Mouse (Mus musculus) cerebellum, adult 11-12 months (tissue): ENCODE data around the gene Fam20a.
A peak's percentile ranks its signal among the peaks of the same experiment; 100 is the strongest.

ENCODE experiments used
- DNase-seq: peaks from one replicate; pipeline ENCODE4 v3.0.0; 2022

Fam20a gene

DNA sequence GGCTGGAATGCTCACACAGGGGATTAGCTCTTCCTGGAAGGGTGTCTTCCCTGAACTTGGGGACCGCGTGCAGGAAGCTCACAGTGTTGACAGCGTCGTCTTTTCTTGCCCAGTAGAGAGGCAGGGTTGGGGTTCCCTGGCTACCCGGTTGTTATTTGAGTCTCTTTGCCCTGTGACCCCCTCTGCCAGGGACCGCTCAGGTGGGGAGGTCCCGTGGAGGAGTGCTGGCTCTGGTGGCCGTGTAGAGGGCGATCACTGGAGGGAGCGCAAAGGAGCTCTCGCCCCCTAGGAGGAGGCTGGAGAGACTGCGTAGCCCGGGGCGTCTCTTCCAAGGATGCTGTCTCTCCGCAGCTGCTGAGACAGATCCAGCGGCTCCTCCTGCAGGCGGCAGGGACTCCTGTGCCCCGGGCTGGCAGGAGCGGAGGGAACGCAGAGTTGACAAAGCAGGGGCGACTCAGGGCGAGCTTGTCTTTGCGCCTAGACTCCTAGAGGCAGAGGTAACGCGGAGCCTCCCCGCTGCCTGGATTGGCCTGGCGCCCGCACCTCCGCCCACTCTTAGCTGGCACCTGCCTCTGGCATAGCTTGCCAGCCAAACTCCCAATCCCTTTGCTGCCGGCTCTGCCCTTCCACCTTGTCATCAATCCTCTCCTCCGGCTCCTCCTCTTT lies at the start of gene Fam20a:
Gene Fam20a, minus strand, starts transcription at position 499 of the 666 bp plus-strand sequence.
- peak; percentile 23 for DNase-seq

DNA sequence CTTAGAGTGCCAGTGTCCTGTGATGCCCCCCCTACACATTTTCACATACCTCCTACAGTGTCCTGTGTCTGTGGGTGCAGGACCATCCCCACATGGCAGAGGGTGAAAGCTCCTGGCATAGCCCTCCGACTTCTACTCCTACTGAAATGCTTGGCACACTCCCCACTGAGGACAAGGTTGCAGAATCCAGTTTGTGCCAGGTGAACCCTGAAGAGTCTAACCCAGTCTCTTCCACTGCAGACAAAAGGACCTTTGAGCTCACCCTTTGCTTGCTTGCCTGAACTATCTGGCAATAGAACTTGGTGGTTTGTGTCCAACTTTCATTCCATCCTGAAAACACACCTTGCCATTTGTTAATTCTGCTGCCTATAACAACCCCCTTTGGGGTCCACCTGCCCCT lies 49.3 kb upstream of the Fam20a start:
- DNase-seq = no peak

DNA sequence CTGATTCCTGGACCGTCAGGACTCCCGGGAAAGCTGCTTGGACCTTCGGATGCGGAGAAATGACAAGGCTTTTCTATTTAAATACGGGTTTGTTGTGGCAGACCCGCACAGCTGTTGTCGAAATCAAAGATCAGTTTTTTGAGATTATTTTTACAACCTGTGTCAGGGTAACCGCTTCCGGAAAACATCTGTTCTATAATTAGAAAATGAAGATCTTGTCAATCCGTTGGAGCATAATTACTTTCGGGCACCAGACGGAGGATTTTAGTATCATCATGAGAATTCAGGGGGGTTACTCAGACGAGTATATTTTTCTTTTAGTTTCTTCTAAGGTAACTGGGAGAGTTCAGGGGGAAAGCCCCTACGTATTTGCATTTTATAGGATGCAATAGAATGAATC lies 48.1 kb upstream of the Fam20a start:
- no peak for DNase-seq

DNA sequence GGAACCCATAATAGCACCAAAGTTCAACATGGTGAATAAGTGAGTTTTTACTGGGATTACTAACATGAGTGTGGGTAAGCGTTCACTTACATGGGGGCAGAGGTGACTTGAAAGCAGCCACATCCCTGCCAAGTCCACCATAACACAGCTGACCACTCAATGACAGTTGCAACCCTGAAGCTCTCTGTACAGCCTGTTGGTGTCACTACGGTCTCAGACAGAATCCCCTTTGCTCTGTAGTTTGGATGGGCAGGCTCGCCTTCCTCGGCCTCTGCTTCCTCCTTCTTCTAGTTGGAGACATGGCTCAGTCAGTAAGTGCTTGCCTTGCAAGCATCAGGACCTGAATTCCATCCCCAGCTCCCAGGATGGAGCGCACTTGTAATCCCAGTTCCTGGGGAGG lies 47.0 kb upstream of the Fam20a start:
- DNase-seq = no peak

DNA sequence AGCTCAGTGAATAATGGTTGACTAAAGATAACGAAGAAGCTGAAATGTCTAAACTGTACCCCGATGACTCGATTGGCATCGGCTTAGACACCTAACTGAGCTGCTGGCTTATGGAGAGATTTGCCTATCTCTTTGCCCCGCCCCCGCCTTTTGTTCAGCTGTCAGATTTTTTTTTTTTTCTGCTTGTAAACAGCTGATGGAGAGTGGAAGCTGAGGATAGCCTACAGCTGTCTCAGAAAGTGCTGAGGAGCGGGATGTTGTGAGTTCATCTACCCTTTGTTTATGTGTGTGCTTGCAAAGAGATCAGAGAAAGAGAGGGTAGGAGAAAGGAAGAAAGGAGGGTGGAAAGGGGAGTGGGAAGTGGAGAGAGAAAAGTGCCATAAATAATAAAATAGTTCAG lies 38.0 kb upstream of the Fam20a start:
- DNase-seq = no peak

DNA sequence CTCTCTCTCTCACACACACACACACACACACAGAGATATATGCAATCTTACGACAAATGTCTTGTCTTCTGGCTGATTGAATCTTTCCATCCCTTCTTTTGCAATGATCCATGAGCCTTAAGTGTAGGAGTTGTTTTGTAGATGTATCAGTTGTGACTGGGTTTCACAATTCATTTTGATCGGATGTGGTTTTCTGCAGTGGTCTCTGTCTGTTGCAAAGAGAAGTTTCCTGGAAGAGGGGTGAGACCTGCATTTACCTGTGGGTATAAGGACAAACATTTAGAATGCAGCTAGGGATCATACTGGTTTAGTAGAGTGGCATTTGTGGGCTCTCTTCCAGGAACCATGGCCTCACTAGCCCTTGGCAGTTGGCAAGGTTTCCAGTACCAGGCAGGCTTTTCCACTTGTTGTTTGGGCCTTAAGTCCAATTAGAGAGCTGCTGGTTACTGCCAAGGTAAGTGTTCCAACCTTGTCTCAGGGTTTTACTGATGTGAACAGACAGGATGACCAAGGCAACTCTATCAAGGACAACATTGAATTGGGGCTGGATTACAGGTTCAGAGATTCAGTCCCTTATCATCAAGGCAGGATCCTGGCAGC lies 36.6 kb upstream of the Fam20a start:
- no peak for DNase-seq

DNA sequence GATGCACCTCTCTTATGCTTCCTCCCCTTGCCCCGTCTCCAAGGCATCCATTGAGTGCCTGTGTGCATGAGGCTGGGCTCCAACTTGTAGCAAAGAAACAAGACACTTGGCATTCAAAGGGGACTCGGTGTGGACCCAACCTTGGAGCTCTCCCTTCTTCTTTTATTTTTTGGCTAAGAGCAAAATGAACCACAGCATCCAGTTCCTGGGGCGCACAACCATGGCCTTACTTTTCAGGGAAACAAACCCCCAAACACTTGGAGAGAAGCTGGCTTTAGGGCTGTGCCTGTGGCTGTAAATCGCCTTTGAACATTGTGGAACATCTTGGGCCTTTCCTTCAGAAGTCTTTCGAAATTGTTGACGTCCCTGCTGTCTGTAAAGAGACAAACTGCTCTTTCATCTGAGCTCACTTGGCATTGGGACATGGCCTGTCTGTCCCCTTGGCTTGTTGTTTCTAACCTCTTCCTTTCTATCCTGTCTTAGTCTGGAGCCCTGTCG lies 32.1 kb upstream of the Fam20a start:
- DNase-seq = peak; percentile 42

DNA sequence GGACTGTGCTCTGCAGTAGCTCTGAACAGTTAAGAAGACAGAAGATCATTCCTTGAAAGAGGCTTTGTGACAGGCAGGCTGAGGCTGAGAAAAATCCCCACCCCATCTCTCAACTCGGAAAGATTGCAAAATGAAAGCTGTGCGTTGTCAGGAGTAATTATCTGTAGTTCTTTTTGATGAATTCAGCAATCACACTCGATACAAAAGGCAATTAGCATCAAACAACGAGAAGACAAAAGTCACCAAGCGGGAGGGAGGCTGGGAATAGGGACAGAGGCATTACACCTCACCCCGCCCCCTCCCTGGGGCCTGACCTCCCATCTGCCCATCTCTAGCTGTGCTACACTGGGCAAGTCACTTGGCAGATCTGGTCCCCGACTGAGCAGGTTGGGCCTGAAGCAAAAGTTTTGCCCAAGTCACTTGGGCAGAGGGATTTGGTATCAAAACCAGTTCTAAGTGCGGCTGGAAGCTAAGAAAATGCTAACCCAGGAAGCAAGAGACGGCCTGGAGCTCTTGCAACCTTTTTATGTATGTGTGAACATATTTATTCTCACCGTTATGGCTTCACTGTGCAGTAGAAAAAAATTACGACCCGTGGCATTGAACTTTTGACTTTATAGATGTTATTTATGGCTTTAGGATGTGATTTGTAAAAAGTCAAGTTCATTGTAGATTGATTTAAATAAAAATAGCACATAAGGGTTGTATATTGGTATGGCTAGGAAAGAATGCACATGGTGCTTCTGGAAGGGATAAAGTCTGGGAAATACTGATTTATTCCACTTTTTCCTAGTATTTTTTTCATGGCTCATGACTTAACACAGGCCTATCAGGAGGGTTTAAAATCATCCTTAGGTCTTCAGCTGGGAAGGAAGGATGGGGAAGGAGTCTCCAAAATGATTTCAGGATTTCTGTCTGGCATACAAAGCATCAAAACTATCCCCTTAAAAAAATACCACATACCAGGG lies 29.8 kb upstream of the Fam20a start:
- no peak for DNase-seq

DNA sequence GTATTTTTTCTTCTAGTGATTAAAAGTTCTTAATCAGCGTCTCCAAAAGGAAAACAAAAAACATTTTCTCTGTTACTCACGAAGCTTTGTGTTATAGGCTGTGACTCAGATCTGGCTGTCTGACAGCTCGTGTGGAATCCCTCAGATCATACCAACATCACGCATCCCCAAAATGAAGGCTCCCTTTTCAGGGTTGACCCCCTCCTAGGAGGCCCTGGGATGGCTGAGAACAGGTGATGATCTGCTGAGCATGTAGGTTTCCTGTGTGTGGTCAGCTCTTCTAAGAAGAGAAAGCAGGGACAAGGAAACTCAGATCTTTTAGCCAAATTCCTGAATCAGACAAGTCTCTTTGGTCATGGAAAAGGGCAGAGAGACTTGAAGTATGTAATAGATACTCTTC lies 23.1 kb upstream of the Fam20a start:
- DNase-seq = no peak

DNA sequence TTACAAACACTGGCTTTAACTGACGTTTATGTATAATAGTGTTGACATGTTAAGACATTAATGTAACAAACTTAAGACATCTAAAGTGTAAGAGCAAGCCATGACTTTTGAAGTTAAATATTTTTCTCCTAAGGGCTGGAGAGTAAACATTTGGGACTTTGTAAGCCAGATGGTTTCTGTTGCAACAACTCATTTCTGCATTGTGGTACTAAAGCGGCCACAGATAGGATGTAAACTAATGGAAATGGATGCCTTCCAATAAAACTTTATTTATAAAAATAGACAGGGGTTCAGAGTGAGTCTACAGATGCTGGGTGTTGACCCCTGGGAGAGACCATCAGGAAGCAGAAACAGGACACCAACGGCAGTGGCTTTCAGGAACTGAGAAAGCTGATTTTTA lies 15.9 kb upstream of the Fam20a start:
- no peak for DNase-seq

DNA sequence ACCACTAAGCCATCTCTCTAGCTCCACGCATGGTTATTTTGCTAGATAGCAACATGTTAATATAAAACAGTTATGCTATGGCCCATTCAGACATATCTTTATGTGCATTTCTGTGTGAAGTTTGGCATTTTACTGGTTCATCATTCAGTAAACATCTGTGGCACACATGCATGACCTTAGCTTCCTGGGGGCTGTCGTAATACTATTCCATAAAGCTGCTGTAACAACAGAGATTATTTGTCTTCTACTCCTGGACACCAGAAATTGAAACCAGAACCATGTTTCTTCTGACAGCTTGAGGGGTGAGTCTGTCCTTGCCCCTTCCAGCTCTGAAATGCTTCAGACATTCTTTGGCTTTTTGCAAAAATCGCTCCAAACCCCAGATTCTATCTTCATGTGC lies 14.3 kb upstream of the Fam20a start:
- DNase-seq = no peak

DNA sequence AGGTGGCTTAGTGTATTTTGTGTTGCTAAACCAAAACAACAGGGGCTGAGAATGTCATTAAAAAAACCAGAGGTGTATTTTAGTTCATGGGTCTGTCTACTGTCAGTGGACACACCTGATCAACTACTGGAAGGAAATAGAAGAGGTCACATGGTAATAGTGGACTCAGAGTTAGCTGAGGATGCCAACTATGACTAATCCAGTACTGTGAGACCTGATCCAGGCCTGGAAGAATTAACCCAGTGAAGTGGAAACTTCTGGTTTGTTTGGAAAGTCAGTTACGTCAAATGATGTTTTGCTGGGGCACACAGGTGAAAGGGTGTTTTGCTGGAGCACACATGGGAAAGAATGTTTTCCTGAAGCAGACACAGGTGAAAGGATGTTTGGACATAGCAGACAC lies 12.3 kb upstream of the Fam20a start:
- DNase-seq = no peak

DNA sequence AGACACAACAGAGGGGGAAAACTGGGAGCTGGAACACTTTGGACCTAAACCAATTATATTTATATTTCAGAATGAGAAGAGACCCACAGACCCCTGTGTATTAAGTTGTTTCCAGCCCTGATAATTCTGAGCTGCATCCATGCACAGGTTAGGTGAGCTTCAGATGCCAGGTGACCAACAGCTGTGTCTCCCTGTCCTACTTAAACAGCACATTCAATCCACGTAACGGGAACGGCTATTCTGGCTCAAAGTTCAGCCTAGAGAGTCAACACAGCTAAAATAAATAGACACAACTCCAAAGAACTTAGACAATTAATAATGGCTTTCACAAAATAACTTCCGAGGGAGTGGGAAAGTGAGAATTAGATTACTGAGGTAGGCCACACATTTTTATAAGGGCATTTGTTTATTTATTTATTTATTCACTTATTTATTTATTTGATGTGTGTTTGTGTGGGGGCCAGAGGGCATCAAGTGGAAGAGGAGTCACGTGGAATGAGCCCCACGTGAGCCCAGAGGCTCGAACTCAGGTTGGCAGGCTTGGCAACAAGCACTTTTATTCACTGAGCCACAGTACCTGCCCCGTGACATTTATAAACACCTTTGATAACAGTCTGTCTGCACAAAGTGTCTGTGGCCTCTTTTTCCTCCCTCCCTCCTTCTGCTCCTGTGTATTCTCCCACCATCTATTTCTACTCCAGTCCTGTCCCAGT lies 10.8 kb upstream of the Fam20a start:
- no peak for DNase-seq

DNA sequence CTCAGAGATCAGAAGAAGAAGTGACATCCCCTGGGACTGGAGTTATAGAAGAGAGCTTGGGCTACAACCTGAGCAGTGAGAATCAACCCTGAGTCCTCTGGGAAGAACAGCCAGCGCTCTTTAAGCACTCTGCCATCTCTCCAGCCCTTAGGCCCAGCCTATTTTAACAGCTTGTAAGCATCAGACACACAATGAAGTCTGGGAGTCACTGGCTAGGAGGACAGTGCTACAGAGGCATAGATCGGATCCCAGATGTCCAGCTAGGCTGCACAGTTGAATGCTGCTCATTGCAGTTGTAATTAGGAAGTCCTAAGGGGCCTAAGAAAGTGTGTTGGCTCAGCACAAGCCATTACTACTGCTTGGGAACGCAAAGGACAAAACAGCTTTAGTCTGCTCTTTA lies 6.3 kb upstream of the Fam20a start:
- DNase-seq = no peak

DNA sequence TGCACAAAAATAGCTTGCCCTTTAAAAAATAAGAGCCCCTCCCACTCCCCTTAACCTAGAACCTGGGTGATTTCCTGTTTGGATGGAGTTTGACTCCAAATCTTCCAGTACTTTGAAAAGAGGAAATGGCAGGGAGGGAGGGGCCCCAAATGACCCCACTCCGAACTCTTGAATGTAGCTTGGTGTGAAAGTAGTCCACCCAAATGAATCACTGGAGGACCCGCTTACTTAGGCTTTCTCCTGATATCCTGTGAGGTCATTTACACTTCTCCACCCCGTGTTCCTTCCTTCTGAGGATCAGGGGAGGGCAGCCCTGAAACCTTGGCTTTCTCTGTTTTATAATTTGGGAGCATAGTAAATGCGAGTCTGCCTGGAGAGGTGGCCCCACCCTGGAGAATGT lies 632 bp upstream of the Fam20a start:
- DNase-seq = no peak

DNA sequence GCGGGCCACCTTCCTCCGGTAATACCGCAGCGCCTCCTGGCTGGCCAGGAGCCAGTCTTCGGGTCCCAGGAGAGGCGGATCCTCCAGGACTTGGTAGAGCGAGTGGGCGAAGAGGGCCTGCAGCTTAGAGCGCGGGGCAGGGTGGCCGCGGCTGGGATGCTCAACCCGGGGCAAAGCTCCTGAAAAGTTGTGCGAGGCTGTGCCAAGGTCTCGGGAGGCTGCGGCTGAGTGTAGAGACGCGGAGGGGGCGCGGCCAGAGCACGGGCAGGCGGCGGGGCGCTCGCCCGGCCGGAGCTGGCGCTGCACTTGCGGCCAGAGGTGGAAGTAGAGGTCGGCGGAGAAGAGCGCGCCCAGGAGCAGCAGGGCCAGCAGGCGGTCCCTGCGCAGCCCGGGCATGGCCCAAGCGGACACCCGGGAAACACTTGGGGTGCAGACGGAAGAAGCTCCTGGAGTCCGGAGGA lies 729 bp downstream of the Fam20a start:
- no peak for DNase-seq

DNA sequence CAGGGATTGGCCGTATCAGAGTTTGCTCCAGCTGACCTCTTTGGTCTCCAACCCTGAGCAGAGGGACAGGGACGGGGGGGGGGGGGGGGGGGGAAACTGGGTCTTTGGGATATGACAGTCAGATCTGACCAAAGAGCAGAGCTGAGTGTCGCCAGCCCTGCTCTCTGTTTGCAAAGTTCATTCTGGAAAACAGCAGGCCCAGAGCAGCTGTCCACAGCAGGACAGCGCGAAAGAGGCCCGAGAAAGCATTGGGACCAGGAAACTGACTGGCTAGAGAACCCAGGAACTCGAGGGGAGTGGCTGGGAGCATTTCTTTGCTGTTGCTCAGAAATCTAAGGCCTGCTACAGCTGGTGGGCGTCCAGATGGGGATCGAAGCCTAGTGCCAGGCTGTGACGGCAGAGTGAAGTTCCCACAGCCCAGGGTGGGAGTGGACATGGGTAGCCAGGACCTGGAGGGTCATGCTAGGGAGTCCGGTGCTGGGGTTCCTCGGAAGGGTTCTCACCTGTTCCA lies 1.2 kb downstream of the Fam20a start:
- DNase-seq = no peak

DNA sequence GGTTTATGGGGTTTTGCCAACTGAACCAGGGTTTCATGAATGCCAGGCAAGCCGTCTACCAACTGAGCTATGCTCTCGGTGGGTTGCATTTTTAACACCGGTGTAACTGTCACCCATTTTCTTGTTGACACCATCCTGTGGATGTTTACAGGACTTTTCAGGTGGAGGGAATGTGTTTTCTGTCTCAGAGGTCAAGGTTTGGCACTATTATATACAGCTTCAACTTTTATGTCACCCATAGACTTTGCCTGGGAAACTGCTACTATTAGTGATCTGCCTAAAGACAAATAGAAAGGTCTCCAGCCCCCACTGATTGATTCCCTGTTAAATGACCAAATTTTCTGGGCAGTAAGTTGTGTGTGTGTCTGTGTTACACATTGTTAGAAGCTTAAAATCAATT lies 2.7 kb downstream of the Fam20a start:
- DNase-seq = no peak

DNA sequence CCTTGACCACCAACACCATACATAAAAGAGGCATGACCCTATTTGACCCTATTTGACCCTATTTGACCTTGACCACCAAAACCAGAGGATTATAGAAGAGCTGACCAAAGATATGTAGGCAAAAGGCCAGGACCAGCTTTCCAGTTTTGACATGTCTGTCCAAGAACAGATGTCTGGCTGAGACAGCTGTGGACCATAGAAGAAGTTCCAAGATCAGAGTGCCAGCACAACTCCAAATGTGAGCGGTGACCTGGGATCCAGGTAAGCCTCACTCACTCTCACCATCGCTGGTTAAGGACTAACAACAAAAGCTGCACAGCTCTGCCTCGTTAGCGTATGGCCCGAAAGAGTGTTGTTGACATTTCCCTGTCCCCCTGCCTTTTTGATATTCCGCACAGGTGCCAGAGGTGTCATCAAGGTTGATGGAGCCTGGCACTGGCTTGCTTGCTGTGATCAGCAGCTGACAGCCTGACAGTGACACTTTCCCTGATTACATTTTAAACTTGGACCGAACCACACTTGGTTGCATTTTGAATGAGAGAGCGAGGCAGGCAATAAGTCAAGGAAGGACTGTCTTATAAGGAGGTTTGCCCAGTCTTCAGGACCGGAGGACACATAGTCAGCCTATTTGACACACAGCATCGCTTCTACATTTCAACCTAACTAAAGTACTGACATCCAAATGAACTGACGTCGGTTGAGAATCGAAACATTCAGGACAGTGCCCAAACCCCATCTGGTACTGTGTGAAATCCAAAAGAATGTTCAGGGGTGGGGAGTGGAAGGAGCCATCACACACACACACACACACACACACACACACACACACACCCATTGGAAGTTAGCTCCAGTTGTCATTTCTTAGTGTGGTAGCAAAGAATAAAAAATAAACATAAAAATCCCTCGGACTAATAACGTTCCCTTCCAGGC lies 3.8 kb downstream of the Fam20a start:
- DNase-seq = no peak

DNA sequence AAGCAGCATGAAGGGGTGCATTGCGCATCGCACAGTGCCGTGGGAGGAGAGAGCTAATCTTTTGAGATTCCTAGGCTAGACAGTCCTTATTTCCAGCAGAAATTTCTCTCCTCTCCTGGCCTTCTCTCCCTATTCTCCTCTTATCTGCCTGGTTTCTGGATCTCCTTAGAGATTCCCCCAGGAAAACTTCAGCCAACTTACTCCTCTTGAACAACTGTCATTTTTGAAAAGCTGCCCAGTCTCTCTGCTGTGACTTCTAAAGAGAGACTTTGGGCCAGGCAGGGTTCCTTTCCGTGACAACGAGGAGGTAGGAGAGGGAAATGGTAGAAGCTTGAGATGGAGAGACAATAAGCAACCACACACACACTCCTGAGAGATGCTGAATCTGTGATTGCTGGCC lies 4.6 kb downstream of the Fam20a start:
- DNase-seq = no peak

DNA sequence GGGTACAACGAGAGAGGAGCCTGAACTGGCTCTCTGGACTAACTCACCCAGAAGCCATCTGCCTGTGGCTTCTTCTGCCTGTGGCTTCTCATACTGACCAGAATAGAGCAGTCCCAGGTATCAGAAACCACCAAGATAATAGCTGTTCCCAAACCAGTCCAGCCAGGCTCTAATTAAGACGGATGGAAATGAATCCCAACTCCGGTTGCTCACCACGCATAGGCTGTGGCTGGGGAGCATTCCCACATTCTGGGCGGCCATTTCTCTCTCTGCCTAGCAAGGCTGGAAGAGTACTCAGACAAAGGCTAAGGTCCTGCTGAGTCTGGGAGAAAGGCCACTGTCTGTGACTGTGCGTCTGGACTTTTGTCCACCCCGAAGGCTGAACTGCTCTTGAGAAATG lies 5.1 kb downstream of the Fam20a start:
- peak; percentile 3 for DNase-seq
